Mouse (Mus musculus) cortical plate, adult 2 months (tissue): ENCODE data around the gene Mrpl12.

Source experiments
- CTCF ChIP-seq: fragments of 200-500 bp; IDR thresholded peaks from 2 replicates; pipeline ENCODE4 v1.5.1; 2011; ENCODE audit warnings: mild to moderate bottlenecking, control low read depth, low read length; ENCODE audit not compliant: insufficient read depth; ENCODE audit errors: extremely low read depth
- POLR2A ChIP-seq: fragments of 200-500 bp; IDR thresholded peaks from 2 replicates; pipeline ENCODE4 v1.6.1; 2011; ENCODE audit warnings: mild to moderate bottlenecking, low read length, control low read depth; ENCODE audit not compliant: insufficient read depth; ENCODE audit errors: extremely low read depth

- no peak for TF ChIP-seq CTCF
- no peak for TF ChIP-seq POLR2A
Measured at GRCm38 (mm10) chr11:120465521-120465920, 18.9 kb upstream of the Mrpl12 start.
